8 mouse cellular contexts compared by ENCODE assay signal in the genomic region with DNA sequence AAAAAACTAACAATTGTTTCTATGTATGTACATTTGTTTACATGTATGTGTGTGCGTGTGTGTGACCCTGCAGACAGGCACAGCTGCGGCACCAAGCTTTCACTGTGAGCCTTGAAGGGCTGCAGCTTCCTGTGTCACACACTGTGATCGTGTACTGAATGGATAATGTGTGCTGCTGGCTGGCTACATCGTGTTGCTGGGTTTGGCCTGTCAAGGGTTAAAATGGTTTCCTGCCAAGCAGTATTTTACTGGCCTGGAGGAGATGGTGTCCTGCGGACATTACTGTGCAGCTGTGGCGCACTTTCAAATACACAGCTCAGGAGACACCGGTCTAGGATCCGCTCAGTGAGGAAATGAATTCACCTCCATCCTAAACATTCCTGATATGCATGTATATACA. TPM values are rescaled to one million over a fixed set of nuclear protein-coding genes. Genes with fewer than 3 reads are reported as not detected.
DNase-seq lines count a peak whose midpoint lies in the region; ATAC-seq and TF ChIP-seq lines count a peak whose summit lies in the region.

No protein-coding gene starts in this region.

- no peaks in the 10 kb centered on the region for H3K36me3 ChIP-seq in forebrain, postnatal 0 days (ENCODE audit: insufficient read depth)
- peaks cover 11% of the 10 kb centered on the region for H3K36me3 ChIP-seq in limb, embryonic 10.5 days

- H3K27me3 ChIP-seq in forebrain, postnatal 0 days (ENCODE audit: insufficient read depth, low read length): no peaks in the 10 kb centered on the region
- peaks cover 12% of the 10 kb centered on the region; the same call in 1 of the 2 replicates for H3K27me3 ChIP-seq in limb, embryonic 10.5 days (ENCODE audit: low read depth, poor library complexity, severe bottlenecking)

- 16% methylated on average over 8 of the region's 8 CpGs for WGBS in forebrain, postnatal 0 days
- WGBS in limb, embryonic 10.5 days: 43% methylated on average over 8 of the region's 8 CpGs

- H3K4me3 ChIP-seq in forebrain, postnatal 0 days (ENCODE audit: low read depth, low read length): no peak overlapping the region
- no peak overlapping the region for H3K4me3 ChIP-seq in limb, embryonic 10.5 days

- H3K9ac ChIP-seq in forebrain, postnatal 0 days: peak overlapping the region; percentile 14; the same call in 1 of the 2 replicates

- intact Hi-C loops in heart, postnatal 36 days (cut with DNase I): no loop called here

- no peak overlapping the region; the same call in 1 of the 2 replicates for H3K27ac ChIP-seq in forebrain, postnatal 0 days (ENCODE audit: low read depth, low read length)
- H3K27ac ChIP-seq in limb, embryonic 10.5 days: no peak overlapping the region

- no peaks in the 10 kb centered on the region for H3K4me1 ChIP-seq in forebrain, postnatal 0 days (ENCODE audit: insufficient read depth)
- peaks cover 14% of the 10 kb centered on the region for H3K4me1 ChIP-seq in limb, embryonic 10.5 days

- DNase-seq in cerebellum, postnatal 36 days: no peak
- DNase-seq in cerebellum, adult 11 months: peak; percentile 37
- DNase-seq in forebrain, postnatal 0 days: peak; percentile 71
- peak; percentile 47 for DNase-seq in limb, embryonic 10.5 days (ENCODE audit: low spot score)
- DNase-seq in right cerebral cortex, postnatal 4 days: peak; percentile 38
- DNase-seq in adrenal gland, adult 8-10 months: no peak
- DNase-seq in heart, postnatal 36 days: no peak

- no peak for TF ChIP-seq CTCF in forebrain, postnatal 0 days (IDR thresholded peaks at IDR 0.05; ENCODE audit: low read depth)

- 0 out of 2 replicates have a peak, but pooled peaks cover 7% of the 10 kb centered on the region for H3K9me3 ChIP-seq in forebrain, postnatal 0 days (ENCODE audit: low read length)
- peaks cover 8% of the 10 kb centered on the region; the same call in 1 of the 2 replicates for H3K9me3 ChIP-seq in limb, embryonic 10.5 days (replicated peaks)

- ATAC-seq in cerebellum, adult (ENCODE audit: insufficient number of reproducible peaks, low FRiP score, low TSS enrichment): peak; percentile 37
- peak; percentile 64 for ATAC-seq in forebrain, postnatal 0 days

- no peak overlapping the region for H3K4me2 ChIP-seq in forebrain, postnatal 0 days (ENCODE audit: low read depth)

RNA-seq across cellular contexts. Expression of gene Nap1l5, which starts 3.7 kb away (rescaled TPM):
- total RNA-seq in forebrain, postnatal 0 days (2014; rRNA removed): 89.2 and 152 TPM in 2 replicates
- 153 and 257 TPM in 2 replicates for polyA plus RNA-seq in forebrain, postnatal 0 days (2015; fragmentation: Nextera tagmentation; extraction: Ambion mirVana)
- polyA plus RNA-seq in limb, embryonic 10.5 days (2016; fragmentation: Nextera tagmentation; extraction: Ambion mirVana): 1.9 and 3.7 TPM in 2 replicates
- 10 to 100 TPM; 27.9 to 53.2 (median 35.6) TPM for total RNA-seq in adrenal gland, adult 8-10 months (2022)
- total RNA-seq in heart, postnatal 36 days (2021): 1 to 10 TPM in 1 of 2 experiments, under 1 TPM in 1; 0.38 to 1.2 TPM

Comparison
In these comparisons a context has a peak if more than half of its experiments do, and no peak if none do; other contexts are left out.
1. DNase-seq: peak in cerebellum, adult 11 months (single experiment), forebrain, postnatal 0 days (single experiment), limb, embryonic 10.5 days (single experiment) and right cerebral cortex, postnatal 4 days (single experiment); none in cerebellum, postnatal 36 days (0 of 2), adrenal gland, adult 8-10 months (single experiment) and heart, postnatal 36 days (0 of 2).
2. RNA of gene Nap1l5, which starts 3.7 kb away (total RNA-seq): 89.2 to 152 TPM in forebrain, postnatal 0 days and 27.9 to 53.2 TPM in adrenal gland, adult 8-10 months; 0.38 to 1.2 TPM in heart, postnatal 36 days; every median in the first group is over 10 times any median in the second.